Mouse (Mus musculus): ENCODE measurements around the gene Urm1.

DNA sequence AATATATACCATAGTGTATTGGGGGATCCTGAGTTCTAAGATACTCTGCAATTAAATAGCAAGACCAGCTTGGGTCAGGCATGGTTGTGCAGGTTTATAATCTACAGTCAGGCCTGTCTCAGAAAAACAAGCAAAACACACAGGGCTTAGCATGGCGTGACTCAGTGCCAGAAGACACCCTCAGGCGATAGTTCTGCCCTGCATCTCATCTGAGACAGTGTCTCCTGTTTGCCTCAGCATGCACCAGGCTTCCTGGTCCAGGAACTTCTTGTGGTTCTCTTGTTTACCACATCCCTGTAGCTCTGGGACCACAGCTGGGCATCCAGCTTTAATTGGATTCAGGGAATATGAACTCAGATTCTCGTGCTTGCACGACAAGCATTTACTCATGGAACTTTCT is 45.2 kb downstream of the Urm1 start:
- TF ChIP-seq CTCF (IDR thresholded peaks at IDR 0.05; ENCODE audit: low read depth, low read length) (no peak), POLR2A (IDR thresholded peaks at IDR 0.05; ENCODE audit: extremely low read depth, insufficient read depth, low read length) (no peak)

Measured in liver, adult 2 months (tissue).